Mouse (Mus musculus) brain, embryonic 18.5 days (tissue): ENCODE data around the gene Chrne.
A peak's percentile ranks its signal among the peaks of the same experiment; 100 is the strongest.

Experiments used
- DNase-seq: peaks from one replicate; pipeline ENCODE4 v3.0.0-alpha.2; 2012; ENCODE audit warnings: low read depth, low spot score

Gene Chrne

GRCm38 (mm10) chr11:70619101-70619500, at the start of gene Chrne:
Chrne (minus strand) TSS chr11:70619216.
- DNase-seq: no peak

DNA sequence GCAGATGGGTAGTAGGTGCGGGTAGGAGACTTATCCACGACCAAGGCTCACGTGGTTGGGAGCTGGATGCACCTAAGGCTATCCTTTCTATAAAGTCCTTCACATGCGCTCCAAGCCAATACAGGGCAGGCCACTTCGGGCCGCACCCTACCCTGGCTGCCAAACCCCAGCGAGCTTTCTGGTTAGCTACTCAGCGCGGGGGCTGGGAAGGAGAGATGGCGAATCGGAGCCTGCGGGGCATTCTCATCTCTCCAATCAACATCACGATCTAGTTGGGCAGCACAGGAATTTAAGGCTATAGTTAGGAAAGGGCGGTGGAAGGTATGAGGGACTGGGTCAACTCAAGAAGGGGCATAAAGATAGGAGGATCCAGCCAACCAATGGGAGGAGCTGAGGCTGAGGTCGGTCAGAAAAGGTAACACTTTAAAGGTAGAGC, 49.3 kb upstream of the Chrne start:
- no peak for DNase-seq

GRCm38 (mm10) chr11:70667271-70668150, 48.5 kb upstream of the Chrne start:
- DNase-seq: no peak

DNA sequence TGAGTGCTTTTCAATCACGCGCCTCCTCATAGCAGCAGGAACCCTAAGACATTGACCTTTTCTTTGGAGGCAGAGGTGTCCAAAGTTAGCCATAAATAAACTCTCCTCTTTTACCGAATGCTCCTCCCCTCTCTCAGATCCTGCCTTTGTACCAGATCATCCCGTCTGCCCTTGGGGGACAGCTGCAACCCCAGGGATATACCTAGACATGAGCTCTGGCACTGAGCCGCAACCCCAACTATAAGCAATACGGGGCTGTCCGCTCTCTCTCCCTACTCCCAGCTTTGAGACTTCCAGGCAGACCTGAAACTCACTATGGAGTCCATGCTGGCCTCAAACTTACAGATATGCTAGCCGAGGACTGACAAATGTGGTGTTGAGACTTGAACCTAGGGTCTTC, 47.7 kb upstream of the Chrne start:
- no peak for DNase-seq

DNA sequence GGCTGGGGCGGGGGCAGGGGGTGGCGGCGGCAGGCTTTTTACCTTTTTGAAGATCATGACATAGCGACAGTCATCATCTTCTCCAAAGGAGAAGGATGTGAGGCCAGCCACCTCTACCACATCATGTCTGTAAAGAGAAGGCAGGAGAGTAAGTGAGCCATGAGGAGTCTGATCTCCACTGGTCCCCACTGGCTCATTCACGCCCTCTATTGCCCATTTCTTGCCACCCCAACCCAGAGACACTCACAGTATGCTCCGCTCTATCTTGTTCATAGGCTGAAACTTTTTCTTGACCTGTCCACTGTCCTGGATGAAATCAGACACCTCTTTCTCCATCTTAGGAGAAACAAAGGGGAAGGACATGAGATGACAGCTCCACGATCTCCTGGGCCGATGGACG, 45.7 kb upstream of the Chrne start:
- DNase-seq: no peak

GRCm38 (mm10) chr11:70663957-70664356, 44.9 kb upstream of the Chrne start:
- no peak for DNase-seq

- no peak for DNase-seq
These were observed 44.1 kb upstream of the Chrne start for GRCm38 (mm10) chr11:70663101-70663500.

DNA sequence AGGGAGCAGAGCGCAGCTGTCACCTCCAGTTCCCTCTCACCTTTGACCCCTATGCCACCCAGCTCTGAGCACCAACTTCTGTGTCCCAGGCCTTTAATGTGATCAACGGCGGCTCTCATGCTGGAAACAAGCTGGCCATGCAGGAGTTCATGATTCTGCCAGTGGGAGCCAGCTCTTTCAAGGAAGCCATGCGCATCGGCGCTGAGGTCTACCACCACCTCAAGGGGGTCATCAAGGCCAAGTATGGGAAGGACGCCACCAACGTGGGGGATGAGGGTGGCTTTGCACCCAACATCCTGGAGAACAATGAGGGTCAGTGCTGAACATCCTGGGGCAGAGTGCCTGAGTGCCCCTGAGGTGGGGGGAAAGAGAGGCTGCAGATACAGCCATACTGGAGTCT, 41.6 kb upstream of the Chrne start:
- no peak for DNase-seq

- DNase-seq: no peak
These were observed 39.9 kb upstream of the Chrne start for GRCm38 (mm10) chr11:70658942-70659341.

GRCm38 (mm10) chr11:70658521-70658920, 39.5 kb upstream of the Chrne start:
- DNase-seq: no peak

- DNase-seq: no peak
These were observed 39.0 kb upstream of the Chrne start for GRCm38 (mm10) chr11:70657991-70658390.

DNA sequence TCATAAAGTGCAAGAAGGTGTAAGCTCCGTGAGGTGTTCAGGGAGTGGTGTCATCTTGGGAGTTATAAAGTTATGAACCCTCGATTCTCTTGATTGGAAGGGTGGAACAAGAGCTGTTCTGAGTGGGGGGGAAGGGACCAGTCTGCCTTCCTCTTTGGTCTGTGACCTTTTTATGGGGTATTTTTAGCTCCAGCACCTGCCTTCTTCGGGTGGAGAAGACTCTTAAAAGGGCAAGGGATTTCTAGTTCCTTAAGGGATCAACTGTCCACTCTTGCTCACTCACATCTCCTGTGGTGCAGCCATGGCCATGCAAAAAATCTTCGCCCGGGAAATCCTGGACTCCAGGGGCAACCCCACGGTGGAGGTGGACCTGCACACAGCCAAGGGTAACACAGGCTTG, 38.6 kb upstream of the Chrne start:
- no peak for DNase-seq

DNA sequence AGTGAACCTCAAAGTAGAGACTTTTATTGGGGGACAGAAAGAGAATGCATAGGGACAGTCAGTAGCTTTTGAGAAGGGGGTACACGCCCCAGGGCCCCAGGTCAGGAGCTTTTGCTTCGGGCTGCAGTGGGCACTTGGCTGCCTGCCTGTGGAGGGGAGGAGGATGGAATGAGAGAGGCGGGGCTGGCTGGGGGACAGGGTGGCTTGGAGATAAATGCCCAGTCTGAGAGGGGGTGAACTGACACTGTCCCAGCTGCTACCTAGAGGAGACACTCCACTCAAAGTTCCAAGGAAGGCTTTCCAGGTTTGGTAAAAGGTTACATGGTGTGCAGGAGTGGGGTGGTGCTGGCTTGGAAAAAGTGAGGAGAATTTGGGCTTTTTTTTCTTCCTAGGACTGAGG, 37.9 kb upstream of the Chrne start, which contains the start of gene Eno3:
Gene Eno3, plus strand, starts transcription at position 239 of the 400 bp plus-strand sequence.
- DNase-seq: no peak

DNA sequence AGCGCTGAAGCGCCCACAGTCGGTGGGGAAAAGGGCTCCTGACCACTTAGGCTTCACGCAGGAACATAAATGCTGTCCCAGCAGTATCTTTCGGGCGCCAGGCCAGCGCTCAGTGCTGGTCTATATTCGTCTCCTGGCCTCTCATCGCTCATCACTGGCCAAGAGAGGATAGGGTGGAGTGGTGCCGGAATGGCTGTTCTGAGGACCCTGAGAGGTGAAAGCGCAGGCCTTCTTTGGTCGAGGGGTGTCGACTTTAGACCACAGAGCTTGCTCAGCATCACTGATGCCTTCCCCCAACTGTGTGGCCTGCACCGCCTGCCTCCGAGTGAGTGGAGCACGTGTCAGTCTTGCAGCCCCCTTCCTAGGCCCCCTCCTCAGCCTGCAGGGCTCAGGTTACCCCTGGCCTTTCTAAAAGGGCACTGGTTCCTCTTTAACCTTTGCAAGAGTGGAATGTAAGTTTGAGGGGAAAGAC, 37.5 kb upstream of the Chrne start:
- no peak for DNase-seq

- no peak for DNase-seq
These were observed 36.8 kb upstream of the Chrne start for GRCm38 (mm10) chr11:70655571-70656455.

- DNase-seq: peak; percentile 67
These were observed 36.0 kb upstream of the Chrne start for GRCm38 (mm10) chr11:70654923-70655570.

DNA sequence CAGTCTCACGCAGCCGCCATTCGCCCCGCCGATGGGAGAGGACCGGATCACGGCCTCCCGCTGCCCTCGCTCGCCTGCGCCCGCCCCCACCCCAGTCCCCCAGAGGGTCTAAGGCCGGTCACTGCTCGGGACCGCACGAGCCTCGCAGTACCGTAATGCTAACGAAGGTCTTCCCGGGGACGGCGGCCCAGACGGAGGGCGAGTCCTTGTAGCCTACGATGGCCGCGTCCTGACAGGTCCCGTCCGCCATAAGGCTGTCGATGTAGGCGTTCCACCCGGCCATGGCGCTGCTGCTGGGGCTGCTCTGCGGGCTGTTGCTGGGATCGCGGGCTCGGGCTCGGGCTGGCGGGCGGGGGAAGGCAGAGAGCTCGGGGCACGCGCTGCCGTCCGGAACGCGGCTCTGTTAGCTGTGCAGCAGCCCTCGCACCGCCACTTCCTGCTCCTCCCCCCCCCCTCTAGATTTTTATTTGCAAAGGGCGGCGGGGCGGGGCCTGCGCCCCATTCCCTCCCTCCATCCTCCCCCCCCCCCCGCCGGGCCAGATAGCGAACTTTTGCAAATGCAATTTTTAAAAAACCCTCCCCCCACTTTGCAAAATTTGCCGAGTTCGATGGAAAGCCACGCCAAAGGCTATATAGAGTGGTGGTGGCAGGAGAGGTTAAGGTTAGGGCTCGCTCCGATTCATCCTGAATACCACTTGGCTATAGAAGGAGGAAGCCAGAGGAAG, 35.3 kb upstream of the Chrne start, which contains the start of gene Pfn1:
Gene Pfn1, minus strand, starts transcription at position 447 of the 725 bp plus-strand sequence.
- DNase-seq: peak; percentile 72

DNA sequence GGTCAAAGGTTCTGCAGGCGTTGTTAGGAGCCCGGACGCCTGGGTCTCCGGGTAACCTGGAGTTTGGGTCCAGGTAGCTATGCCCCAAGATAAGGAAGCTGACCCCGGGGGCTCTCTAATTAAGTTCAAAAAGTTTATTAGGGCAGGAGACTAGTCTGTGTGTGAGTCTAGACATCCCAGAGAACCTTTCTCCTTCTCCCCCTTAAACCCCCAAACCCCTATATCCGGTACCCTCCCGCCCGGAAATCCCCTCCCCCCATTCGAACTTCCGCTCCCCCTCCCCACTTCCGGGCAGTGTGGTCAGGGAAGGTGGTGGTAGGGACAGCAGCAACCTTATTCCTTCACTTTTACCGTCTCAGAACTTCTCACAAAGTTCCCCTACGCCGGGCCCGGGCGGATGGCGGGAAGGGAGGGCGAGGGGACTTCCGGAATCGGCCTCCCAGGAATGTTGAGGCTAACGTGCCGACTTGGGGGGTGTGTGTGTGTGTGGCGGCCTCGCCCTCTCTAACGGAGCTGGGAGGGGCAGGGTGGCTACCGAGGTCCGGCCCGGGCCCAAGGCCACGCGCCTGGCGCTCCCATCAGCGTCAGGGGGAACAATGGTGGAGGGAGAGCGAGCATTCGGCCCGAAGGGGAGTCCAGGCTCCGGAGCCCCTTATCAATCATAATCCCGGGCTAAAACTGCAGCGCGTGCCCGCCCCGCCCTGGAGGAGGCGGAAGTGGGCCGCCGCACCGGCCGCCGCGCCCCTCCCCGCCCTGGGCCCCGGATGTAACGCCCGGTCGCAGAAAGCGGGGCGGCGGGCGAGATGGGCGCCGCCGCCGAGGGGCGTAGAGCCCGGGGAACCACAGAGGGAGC, 34.6 kb upstream of the Chrne start:
- DNase-seq: no peak

- DNase-seq: no peak
These were observed 33.9 kb upstream of the Chrne start for GRCm38 (mm10) chr11:70652884-70653344.
